Mouse (Mus musculus) right cerebral cortex, postnatal 4 days (tissue): ENCODE measurements around the gene Snapc1.
A peak's percentile ranks its signal among the peaks of the same experiment; 100 is the strongest.

Experiments used
- DNase-seq: peaks from one replicate; pipeline ENCODE4 v3.0.0-alpha.2; 2022

Snapc1 gene

DNA sequence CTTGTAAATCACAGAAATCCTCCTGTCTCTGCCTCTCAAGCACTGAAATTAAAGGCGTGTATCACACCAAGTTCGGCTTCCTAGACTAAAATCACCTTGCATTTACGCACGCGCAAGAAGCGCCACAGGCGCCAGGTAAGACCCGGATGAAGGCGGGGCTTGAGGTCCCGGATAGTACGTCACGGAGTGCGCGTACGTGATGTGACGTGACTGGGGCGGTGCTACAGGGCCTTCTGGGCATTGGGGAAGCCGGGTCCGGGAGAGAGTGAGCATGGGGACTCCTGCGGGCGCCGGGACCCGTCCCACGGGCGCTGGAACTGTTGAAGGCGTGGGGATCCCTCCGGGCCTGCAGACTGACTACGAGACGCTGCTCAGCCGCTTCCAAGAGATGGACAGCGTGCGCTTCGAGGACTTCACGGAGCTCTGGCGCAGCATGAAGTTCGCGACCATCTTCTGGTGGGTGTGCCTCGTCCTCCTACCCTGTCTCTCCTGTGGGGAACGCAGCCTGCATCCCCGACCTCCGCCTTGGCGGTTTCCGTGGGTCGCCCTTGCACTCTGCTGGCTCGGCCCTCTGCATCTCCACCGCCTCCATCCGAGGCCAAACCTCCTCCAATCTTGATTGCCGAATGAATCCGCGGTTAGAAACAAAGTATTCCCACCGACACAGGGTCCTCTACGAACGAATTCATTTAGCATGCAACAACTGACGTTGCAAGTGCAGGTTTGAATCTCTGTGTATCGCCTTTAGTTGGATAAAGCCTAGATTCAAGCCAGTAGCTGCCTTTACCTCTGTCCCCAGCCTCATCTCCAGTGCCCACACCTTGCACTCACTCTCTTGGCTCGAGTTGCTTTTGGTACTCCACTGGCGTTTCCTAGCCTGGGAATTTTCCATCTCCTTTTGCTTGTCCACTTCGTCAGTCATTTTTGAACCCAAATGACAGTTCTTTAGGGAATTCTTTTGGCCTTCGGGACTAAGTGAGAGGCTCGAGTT, at the start of gene Snapc1:
TSS of gene Snapc1 (plus strand) at position 191 of the 991 bp plus-strand sequence.
- peak; percentile 93 for DNase-seq

DNA sequence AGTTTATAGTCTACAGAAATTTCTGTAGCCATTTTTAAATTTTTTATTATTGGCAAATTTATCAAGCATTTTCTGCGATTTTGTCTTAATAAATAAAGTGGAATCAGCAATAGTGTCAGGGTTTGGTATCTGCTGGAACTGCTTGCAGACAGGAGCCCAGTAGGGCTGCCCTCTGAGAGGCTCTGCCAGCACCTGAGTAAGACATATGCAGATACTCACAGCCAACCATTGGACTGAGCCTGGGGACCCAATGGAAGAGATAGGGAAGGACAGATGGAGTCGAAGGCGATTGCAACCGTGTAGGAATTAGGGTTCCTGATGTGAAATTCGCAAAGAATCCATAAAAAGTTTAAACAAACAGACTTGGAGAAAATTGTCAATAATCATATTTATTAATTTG, 45.8 kb upstream of the Snapc1 start:
- no peak for DNase-seq

DNA sequence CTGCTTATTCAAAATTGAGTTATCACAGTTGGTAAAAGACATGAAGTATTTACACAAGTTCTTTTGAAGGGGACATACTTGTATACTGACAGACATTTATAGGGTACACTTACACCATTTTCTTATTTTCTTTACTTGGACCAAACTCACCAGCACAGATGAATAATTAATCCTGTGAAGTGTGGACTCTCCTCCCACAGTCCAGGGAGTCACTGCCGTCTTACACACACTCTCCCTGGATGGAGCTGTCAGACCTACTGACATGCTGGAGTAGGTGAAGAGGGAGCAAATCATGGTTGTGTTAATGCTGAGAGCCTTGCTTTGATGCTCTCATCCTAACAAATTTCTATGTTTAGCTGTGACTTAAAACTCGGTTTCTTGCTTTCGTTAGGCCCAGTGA, 34.0 kb upstream of the Snapc1 start:
- no peak for DNase-seq

DNA sequence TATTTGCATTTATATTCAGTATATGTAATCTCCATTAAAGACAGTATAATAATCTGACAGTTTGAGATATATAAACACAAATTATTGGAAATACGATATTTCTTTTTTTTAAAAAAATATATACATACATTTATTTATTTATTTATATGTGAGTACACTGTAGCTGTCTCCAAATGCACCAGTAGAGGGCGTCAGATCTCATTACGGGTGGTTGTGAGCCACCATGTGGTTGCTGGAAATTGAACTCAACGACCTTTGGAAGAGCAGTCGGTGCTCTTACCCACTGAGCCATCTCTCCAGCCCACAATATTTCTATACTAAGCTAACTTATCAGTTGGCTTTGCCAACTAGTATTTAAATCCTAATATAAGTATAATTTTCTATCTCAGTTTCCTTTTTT, 33.0 kb upstream of the Snapc1 start:
- DNase-seq: peak; percentile 13

DNA sequence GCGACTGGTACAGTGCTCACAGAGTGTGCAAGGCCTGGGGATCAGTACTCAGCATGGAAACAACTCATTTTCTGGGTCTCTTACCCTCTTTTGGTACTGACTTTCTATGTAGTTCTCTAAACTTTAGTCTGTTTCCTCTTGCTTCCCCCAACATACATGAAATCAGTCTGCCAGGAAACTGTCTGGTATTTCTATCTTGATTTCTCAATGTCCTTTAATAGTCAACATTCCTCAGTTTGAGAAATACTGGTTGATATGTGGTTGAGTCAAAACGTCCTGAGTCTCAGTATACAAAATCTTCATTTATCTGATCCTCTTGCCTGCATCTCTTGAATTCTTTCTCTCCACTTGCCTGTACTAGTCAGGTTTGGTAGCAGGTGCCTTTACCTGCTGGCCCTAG, 29.8 kb upstream of the Snapc1 start:
- no peak for DNase-seq

DNA sequence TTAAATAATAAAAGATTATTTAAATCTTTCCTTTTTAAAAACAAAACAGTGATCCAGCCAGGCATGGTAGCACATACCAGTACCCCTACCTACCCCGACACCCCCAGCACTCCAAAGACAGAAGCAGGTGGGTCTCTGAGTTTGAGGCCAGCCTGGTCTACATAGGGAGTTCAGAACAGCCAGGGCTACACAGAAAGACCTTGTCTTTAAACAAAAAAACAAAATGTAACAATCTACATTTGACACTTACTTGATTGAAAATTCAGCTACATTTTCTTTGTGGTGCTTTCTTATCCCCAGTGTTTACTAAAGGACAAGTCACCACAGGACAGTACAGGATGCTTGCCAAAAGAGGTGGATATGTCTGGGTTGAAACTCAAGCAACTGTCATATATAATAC, 26.9 kb upstream of the Snapc1 start, which contains the start of gene Gm49321:
TSS of gene Gm49321 (plus strand) at position 301 of the 400 bp plus-strand sequence.
- no peak for DNase-seq

DNA sequence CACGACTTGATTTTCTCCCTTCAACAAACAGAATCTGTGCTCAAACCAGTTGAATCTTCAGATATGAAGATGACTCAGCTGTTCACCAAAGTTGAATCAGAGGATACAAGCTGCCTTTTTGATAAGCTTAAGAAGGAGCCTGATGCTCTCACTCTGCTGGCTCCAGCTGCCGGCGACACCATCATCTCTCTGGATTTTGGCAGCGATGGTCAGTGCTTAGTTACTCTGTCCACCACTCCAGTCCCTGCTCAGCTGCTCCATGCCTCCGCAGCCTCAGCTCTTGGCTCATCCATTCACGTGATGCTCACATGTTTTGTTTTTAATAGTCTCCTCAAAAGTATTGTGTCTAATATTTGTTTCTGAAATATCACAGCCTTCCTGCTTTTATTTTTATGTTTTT, 24.7 kb upstream of the Snapc1 start:
- DNase-seq: no peak

DNA sequence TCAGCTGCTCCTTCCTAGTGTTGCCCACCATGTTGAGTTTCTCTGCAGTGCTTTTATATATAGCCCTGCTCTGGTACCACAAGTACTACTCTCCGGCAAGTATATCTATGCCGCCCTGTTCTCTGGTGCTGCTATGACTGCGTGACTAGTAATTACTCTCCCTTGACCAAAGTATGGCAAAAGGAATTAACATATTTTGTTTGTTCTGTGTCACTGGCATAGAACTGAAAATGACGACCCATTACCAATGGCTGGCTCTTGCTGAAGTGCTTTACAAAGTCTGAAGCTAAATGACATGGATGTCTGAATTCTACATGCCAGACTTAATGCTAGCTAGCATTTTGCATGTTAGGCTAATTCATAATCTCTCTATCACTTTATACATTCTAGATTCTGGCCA, 15.9 kb upstream of the Snapc1 start:
- no peak for DNase-seq

DNA sequence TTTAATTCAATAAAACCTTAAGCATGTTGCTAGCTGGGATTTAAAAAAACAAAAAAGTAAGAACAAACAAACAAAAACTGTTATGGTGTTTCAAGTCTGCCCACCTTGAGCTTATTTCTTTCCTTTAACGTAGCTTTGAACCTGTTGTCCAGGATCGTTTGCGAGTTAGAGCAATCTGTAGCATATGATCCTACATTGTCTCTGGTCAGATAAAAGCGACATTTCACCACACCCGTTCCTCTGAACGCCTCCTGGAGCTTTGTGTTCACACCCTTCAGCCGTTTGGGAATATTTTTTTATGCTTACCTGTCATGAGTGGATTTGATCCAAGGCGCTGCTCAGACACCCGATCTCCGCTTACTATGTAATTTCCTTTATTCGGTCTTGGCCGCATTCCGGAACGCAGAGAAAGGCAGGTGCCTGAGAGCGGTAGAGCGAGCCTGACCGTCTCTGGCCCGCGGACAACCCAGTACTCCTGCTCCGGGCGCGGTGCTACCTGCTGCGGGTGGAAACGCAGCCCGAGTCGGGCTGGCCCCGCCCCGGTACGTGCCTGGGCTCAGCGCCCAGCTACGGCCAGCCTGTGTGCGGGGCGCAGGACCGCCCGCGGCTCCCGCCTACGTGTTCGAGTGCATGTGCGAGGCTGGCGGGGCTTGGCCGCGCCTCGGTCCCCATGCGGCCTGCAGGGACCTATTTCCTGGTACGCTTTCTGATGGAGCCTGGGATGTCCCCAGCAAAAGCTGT, 14.8 kb upstream of the Snapc1 start:
- DNase-seq: peak; percentile 45

DNA sequence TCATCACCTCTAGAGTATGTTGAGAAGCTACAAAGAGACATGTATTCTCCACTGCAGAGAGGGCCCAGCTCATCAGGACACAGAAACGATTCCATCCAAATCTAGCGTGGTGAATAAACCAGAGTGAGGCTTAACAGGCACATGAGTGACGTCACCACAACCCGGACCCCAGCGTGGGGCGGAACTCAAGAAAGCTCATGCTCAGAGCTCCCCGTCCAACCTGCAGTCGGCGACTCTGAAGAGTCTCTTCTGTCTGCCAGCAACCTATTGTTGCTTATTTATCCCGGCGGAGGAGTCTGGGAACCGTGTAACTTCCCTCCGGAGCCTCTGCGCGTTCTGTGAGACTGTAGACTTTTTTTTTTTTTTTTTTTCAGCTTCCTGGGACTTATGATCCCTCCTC, 11.4 kb upstream of the Snapc1 start:
- DNase-seq: peak; percentile 45

DNA sequence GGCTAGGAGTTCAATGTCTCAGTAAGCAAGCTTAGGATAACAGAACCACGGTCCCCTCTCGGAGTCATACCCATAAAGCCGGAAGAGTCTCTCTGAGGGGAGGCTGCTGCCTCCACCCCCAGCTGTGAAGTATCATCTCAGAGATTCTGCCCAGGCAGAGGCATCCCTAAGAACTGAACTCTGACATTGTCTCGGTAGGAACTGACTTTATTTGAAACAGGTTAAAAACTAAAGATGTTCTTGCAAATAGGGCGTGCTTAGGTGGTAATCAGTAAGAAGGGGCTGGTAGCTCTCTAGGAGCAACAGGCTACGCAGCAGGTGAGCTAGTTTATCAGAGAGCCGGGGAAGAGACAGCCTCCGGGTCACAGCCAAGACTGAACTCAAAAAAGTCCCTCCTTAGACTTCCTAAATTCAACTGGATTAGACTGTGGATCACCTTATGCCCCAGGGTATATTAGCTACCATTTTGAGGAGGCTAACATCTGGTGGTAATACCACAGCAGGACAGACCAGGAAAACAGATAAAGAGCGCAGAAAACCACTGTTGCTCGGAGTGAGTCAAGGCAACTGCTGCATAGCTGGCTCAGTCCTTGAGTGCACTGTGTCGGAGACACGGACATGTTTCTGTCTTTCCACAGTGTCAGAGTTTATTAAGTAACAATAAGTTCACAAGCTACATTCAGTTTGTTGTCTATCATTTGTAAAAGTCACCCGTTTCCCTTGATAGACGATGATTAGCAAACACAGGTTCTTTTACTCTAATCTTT, 10.7 kb upstream of the Snapc1 start:
- DNase-seq: no peak

DNA sequence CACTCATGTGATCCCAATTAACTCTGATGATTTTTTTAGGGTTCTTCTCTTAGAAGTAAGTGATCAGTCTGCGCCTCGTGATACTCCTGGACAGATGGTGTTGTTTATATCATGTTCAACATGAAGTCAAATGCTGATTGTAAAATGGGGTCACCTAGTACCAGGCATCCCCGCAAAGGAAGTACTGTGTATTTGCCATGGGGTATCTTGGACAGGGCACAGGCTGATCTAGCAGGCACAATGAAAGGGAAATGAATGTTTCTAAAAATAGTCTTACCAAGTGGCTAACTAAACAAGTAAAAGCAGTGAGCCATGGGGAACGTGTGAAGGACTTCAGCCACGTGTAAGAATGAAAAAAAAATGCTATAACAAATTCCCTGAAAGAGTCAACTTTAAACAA, 9.5 kb upstream of the Snapc1 start:
- DNase-seq: no peak

DNA sequence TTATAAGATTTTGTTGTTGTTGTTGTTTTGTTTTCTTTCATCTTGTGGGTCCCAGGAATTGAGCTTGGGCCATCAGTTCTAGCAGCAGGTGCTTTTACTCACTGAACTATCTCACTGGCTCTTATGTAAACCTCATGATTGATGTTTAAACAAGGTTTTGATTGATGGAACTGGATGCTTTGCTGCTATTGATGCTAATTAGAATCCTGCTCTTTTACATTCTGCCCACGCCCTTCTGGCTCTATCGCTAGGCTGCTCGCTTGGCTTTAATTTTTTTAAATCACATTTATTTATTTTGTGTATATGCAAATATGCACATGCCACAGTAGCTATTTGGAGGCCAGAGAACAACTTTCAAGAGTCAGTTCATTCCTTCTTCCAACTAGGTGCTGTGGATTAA, 6.6 kb upstream of the Snapc1 start:
- no peak for DNase-seq

DNA sequence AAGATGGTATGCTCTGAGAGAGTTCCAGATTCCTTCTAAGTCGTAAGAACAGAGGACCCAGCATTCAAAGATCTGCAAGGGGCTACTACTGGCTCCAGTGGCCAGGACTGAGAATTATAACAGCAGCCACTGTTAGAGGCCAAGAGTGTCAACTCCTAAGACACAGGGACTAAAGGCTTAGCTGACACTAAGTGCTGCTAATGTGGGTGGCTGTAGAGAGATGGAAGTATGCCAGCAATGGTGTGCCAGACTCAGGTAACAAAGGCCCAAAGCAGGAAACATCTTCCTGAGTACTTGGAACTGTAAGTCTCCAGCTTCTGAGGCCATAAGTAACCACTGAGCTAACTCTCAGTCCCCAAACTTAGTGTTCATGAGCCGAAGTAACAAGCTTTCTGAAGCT, 5.5 kb upstream of the Snapc1 start:
- DNase-seq: no peak

DNA sequence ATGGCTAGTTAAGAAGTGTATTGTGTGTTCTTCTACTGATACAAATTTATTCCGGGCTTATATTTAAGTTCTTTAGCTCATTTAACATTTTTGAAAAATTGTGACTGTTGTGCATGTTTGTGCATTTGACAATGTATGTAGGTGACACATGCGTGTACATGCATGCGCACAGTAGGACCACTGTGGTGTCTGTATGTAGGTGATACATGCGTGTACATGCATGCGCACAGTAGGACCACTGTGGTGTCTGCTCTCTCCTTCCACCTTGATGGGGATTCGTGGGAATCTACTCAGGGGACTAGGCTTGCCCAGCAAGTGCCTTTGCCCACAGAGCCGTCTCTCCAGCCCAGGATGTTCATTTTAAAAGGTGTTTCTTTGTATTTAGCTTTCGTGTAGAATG, 4.9 kb downstream of the Snapc1 start:
- DNase-seq: no peak

DNA sequence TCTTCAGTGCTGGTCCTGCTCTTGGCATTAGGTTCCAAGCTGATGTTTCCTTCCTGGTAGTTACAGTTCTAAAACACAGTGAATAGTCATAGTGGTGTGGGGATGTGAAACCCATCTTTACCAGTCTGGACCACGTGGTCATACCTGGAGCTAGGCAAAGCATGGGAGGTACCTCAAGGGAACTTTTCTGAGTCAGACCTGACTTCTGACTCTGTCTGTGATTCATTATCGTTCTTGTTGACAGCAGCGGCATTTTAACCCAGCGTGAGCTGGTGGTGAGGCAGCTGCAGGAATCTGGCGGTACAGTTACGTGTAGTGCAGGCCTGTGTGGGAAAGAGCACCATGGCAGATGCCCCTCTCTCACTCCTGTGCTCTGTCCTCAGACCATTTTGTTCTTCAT, 10.3 kb downstream of the Snapc1 start:
- no peak for DNase-seq

DNA sequence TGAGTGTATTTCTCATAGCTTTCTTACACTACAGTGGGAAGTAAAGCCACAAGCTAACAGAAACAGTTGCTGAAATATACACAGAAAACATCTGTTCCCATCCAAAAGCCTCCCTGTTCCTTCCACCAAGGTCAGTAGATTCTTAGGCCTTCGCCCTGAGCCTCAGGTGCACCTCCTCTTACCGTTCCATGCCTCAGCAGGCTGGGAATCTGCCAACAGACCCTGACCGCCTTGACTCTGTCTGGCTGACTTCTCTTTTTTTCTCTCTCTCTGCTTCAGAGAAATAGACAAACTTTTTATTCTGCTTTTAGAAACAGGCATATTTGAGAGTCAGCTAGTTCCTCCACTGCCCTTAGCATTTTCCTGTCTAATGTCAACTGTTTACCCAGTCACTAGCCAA, 13.9 kb downstream of the Snapc1 start:
- DNase-seq: no peak

DNA sequence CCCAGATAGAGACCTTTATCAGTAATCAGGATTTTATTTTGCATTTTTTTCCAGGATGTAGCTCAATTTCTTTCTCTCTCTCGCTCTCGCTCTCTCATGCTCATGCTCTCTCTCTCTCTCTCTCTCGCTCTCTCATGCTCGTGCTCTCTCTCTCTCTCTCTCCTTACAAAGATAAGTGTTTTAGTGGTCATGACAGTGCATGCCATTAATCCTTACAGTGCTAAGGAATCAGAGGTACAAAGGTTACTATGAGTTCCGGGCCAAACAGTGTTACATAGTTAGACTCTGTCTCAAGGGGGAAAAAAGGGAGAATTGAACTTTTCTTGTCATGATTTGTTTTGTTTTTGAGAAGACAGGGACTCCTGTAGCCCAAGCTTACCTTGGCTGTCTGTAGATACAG, 15.4 kb downstream of the Snapc1 start:
- no peak for DNase-seq

DNA sequence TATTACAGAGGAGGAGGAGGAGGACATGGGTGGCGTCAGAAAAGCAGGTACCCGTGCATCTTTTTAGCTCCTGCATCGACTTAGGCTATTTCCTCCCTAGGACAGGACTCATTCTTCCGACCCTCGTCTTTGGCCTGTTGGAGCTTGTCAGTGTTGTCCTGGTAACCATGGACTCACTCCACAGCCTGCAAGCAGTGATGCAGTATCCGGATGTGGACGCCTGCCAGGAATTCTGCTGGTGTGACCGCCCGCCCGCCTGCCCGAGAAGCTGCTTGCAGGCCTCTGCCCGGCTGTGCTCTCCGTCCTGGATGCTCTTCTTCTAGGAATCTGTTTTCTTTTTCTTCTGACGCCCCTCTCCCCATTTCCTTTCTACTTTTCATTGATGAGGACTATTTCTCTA, 18.3 kb downstream of the Snapc1 start:
- DNase-seq: peak; percentile 88

DNA sequence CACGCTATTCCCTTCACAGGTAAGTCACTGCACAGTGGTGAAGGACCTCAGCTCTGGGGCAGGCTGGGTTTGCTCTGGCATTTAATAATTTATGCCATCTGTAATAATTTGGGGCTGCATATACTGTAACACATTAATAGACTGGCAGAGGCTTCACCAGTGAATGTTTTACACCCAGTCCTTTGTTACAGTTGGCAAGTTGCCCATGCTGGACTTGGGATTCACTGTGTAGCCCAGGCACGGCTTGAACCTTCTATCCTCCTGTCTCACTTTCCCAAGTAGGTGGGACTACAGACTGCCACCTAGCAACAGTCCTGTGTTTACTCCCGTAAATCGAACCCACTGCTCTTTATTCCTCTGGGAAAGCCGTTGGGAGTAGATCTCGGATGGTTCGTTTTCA, 22.0 kb downstream of the Snapc1 start:
- DNase-seq: no peak

DNA sequence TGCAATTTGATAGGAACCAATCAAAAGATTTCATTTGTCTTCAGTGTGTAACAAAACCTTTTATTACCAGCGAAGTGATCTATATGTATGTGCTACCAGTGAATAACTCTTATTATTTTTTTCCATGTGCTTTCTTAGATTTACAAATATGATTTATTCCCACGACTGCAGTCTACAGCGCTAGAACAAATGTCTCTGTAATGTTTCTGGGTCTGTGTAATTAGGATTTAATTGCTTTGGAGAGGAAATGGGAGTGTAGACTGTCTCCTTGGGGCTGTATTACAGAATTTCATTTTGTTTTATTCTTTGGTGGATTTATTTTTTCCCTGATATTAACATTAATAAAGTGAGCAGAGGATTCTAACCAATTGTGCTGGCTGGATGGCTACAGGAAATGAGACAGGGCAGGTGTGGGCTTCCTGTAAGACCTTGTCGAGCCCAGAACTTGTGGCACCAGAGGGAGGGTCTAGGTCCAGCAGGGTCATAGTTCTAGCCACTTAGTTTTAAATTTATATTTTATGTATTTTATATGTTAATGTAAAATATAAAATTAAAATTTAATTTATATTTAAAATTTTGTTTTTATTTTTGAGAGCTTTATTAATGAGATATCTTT, 24.2 kb downstream of the Snapc1 start:
- DNase-seq: no peak

DNA sequence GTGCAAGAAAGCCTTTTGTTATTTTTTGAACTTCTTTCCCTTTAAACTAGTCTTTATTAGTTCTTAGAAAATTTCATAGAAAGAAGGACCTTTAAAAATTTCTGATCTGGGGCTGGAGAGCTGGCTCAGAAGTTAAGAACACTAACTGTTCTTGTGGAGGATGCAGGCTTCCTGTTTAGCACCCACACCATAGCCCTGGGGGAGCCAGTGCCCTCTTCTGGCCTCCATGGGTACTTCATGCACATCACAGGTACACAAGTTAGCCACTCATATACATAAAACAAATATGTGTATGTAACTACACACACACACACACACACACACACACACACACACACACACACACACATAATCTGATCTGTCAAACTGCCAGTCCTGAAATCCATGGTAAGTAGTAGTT, 25.3 kb downstream of the Snapc1 start:
- peak; percentile 53 for DNase-seq

DNA sequence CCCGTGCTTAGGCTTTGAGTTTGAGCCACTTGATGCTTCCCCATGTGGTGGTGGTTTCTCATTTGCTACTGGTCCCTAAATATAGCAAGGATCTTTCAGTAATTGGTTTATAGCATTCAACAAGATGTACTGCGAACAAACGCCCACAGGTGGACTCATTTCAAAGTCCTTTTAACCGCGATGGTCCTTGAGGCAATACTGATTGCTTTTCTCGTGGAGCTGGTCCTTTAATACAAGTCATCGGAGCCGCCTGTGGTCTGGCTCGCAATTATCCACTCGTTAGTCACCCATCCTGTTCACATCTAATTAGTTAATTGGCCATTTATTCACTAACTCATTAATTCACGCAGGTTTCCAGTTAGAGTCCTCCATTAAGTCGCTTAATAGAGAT, 32.6 kb downstream of the Snapc1 start:
- no peak for DNase-seq
